Mouse (Mus musculus) liver, postnatal 0 days (tissue): ENCODE data around the gene Olfr1154. TPM values are rescaled to one million over a fixed set of nuclear protein-coding genes. Genes with fewer than 3 reads are reported as not detected.

Experiments
- ATAC-seq: fragments of 200-750 bp; cut with Nextera tagmentation; 2 replicates; pipeline ENCODE4 v1.8.0; 2017; ENCODE audit warnings: mild to moderate bottlenecking, moderate library complexity
- DNase-seq: peaks from one replicate; pipeline ENCODE4 v3.0.0-alpha.2; 2016
- H3K27ac ChIP-seq: fragments of 300-500 bp; sonication (generic); 2 replicates; pipeline ENCODE4 v1.5.1; 2014; ENCODE audit warnings: antibody characterized with exemption, moderate library complexity, mild to moderate bottlenecking, low read depth
- H3K27me3 ChIP-seq: fragments of 300-500 bp; sonication (generic); 2 replicates; pipeline ENCODE4 v1.6.1; 2014; ENCODE audit warnings: low read length, control low read depth, mixed read lengths; ENCODE audit not compliant: insufficient read depth
- H3K36me3 ChIP-seq: fragments of 300-500 bp; sonication (generic); replicated peaks from 2 replicates; pipeline ENCODE4 v1.6.1; 2014; ENCODE audit warnings: mild to moderate bottlenecking, control low read depth, low read length, moderate library complexity, mixed read lengths; ENCODE audit not compliant: insufficient read depth
- H3K4me1 ChIP-seq: fragments of 300-500 bp; sonication (generic); 2 replicates; pipeline ENCODE4 v1.6.1; 2014; ENCODE audit warnings: antibody characterized with exemption, mild to moderate bottlenecking, control low read depth; ENCODE audit not compliant: insufficient read depth
- H3K4me2 ChIP-seq: fragments of 300-500 bp; sonication (generic); 2 replicates; pipeline ENCODE4 v1.6.1; 2014; ENCODE audit warnings: low read depth, mild to moderate bottlenecking, low read length, moderate library complexity, mixed read lengths
- H3K4me3 ChIP-seq: fragments of 300-500 bp; sonication (generic); 2 replicates; pipeline ENCODE4 v1.5.1; 2014; ENCODE audit warnings: low read depth, low read length
- H3K9ac ChIP-seq: fragments of 300-500 bp; sonication (generic); replicated peaks from 2 replicates; pipeline ENCODE4 v1.6.1; 2014; ENCODE audit warnings: mild to moderate bottlenecking, moderate library complexity
- H3K9me3 ChIP-seq: fragments of 300-500 bp; sonication (generic); 2 replicates; pipeline ENCODE4 v1.6.1; 2016; ENCODE audit warnings: mild to moderate bottlenecking, control low read depth, low read length, mixed read lengths
- CTCF ChIP-seq: sonication (generic); IDR thresholded peaks from 2 replicates; pipeline ENCODE4 v1.5.1; 2016; ENCODE audit warnings: antibody characterized with exemption, low read depth
- EP300 ChIP-seq: IDR thresholded peaks from 2 replicates; pipeline ENCODE4 v1.6.1; 2016; ENCODE audit warnings: antibody characterized with exemption, low read depth, mild to moderate bottlenecking
- WGBS: fragments of 180-500 bp; shearing (Covaris S2); extraction: QIAGEN DNeasy Blood & Tissue Kit; methylation state at CpG from one replicate; pipeline ENCODE4 v1.1.7; 2014; ENCODE audit not compliant: insufficient replicate concordance; 5-methylcytosine and 5-hydroxymethylcytosine counted together
- polyA plus RNA-seq: library from polyadenylated mRNA; unstranded; fragments of >200 nt; fragmentation: Nextera tagmentation; extraction: Ambion mirVana; gene quantifications from 2 replicates; pipeline ENCODE4 v1.2.1, GENCODE M21; 2015

Gene Olfr1154
- polyA plus RNA-seq = not detected in 2 replicates

DNA sequence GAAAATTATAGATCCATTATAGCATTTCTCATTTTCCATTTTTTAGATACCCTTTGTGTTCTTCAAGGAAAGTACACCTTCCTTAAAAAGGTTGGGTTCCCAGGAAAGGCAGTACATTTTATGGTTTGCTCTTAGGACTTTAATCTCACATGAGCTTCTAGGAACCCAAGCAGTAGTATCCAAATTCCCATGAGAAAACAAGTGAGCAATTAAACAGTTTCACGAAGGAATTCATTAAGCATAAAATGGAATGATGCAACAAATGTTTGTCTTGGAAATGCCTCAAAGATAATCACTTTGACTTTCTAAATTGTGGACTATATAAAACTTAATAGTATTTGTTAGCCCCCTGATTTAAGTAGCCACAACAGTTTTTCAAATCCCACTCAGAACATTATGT lies at the start of gene Olfr1154:
Olfr1154 (minus strand) TSS at position 101 of the 400 bp plus-strand sequence.
- no peak within 1 kb of the TSS for H3K4me2 ChIP-seq
- H3K9me3 ChIP-seq = no peaks in the 10 kb centered on the region
- H3K27me3 ChIP-seq = no peaks in the 10 kb centered on the region
- DNase-seq (no peak), ATAC-seq (no peak)
- no peaks in the 10 kb centered on the region for H3K36me3 ChIP-seq
- no peak within 1 kb of the TSS for H3K27ac ChIP-seq
- H3K9ac ChIP-seq = no peak within 1 kb of the TSS
- no peak within 1 kb of the TSS for H3K4me3 ChIP-seq
- 77% methylated on average over 1 of the region's 1 CpGs for WGBS
- no peaks in the 10 kb centered on the region for H3K4me1 ChIP-seq
- TF ChIP-seq CTCF (no peak), EP300 (no peak)

DNA sequence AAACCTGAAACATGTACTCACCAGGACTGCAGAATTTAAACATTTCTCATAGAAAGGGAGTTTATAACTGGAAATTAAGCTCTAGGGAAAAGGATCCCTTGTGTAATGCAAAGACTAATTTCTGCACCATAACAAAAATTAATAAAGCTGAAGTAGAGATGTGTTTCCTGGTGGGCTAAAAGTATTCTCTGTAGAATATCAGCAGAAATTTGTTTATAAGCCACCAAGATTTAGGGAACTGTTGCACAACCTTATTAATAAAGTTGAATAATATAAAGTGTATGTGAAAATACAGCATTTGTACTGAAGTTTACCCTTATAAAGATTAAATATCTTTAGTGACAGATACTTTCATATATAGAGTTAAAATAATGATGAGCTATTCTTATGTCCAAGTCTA lies 48.0 kb upstream of the Olfr1154 start, which contains the start of gene Olfr1156:
Olfr1156 (minus strand) TSS at position 101 of the 400 bp plus-strand sequence.
- DNase-seq (no peak), ATAC-seq (no peak)
- H3K27me3 ChIP-seq = no peaks in the 10 kb centered on the region
- no peak within 1 kb of the TSS for H3K4me2 ChIP-seq
- H3K9me3 ChIP-seq = no peaks in the 10 kb centered on the region
- no peaks in the 10 kb centered on the region for H3K36me3 ChIP-seq
- H3K4me1 ChIP-seq = no peaks in the 10 kb centered on the region
- no peak for TF ChIP-seq EP300
- no peak for TF ChIP-seq CTCF
- H3K9ac ChIP-seq = no peak within 1 kb of the TSS
- no peak within 1 kb of the TSS for H3K27ac ChIP-seq
- no peak within 1 kb of the TSS for H3K4me3 ChIP-seq

DNA sequence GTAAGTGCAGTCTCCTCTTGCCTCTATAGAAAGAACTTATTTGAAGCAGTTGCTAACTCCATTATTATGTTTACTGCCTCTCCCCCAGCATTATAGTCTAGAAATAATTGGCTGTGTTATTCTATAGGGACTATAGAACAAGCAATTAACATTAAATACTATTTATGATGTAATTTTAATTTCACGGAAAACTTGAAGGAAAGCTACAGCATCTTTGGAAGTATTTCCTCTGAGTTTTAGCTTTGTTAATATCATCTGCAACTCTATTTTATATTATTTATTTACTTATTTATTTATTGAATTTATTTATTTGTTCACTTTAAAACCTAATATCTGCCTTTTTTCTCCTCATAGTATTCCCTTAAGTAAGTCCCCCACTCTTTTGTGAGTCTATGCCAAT lies 40.1 kb upstream of the Olfr1154 start, which contains the start of gene Olfr1155:
Olfr1155 (minus strand) TSS at position 101 of the 400 bp plus-strand sequence.
- ATAC-seq (no peak), DNase-seq (no peak)

DNA sequence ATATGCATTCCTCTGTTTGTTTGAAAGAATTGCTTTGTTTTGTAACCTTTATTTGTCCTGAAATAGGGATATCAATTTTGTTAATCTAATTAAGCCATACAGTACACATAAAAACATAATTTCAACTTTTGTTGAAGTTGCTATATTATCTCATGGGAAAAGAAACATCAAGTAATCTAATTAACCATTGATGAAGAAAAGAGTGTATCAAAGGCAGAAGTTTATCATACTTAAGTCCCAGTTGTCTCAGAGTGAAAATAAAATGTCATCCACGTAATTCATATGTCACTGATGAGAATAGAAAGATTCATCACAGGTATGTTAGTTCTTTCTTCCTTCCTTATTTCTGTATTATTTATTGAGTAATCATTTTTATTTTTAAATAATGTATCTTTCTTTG lies 10.3 kb downstream of the Olfr1154 start, which contains the start of gene Olfr1153:
Olfr1153 (plus strand) TSS at position 301 of the 400 bp plus-strand sequence.
- no peak within 1 kb of the TSS for H3K4me3 ChIP-seq
- TF ChIP-seq EP300 = no peak
- TF ChIP-seq CTCF = no peak
- DNase-seq = no peak
- no peak within 1 kb of the TSS for H3K27ac ChIP-seq
- 52% methylated on average over 1 of the region's 1 CpGs for WGBS
- no peak within 1 kb of the TSS for H3K9ac ChIP-seq
- H3K9me3 ChIP-seq = no peaks in the 10 kb centered on the region
- H3K4me2 ChIP-seq = no peak within 1 kb of the TSS
- no peaks in the 10 kb centered on the region for H3K36me3 ChIP-seq
- H3K27me3 ChIP-seq = no peaks in the 10 kb centered on the region
- no peak for ATAC-seq
- no peaks in the 10 kb centered on the region for H3K4me1 ChIP-seq

More for the DNA sequence above, 40.1 kb upstream of the Olfr1154 start, which contains the start of gene Olfr1155:
- Histone ChIP-seq H3K27ac (no peak within 1 kb of the TSS), H3K27me3 (no peaks in the 10 kb centered on the region), H3K9me3 (no peaks in the 10 kb centered on the region), H3K9ac (no peak within 1 kb of the TSS), H3K4me1 (no peaks in the 10 kb centered on the region), H3K36me3 (no peaks in the 10 kb centered on the region), H3K4me3 (no peak within 1 kb of the TSS), H3K4me2 (no peak within 1 kb of the TSS)
- TF ChIP-seq CTCF (no peak), EP300 (no peak)
- 84% methylated on average over 1 of the region's 1 CpGs for WGBS

DNA sequence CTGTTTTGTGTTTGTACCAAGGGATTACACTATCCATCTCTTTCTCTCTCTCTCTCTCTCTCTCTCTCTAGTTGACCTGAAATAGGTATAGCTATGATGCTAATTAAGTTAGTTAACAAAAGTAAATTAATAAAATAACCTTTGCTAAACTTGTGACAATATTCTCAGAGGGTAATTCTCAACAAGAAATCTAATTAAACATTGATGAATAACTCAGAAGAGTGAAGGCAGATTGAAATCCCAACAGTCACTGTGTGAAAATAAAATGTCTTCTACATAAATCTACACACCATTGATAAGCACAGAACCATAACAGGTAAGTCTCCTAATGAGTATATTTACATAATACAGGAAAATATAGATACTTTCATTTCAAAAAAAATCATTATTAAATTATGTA lies 38.8 kb downstream of the Olfr1154 start, which contains the start of gene Olfr1152:
Olfr1152 (plus strand) TSS at position 301 of the 400 bp plus-strand sequence.
- no peak within 1 kb of the TSS for H3K4me2 ChIP-seq
- no peaks in the 10 kb centered on the region for H3K9me3 ChIP-seq
- H3K27me3 ChIP-seq = no peaks in the 10 kb centered on the region
- no peaks in the 10 kb centered on the region for H3K4me1 ChIP-seq
- no peak within 1 kb of the TSS for H3K27ac ChIP-seq
- no peak for DNase-seq
- TF ChIP-seq CTCF = no peak
- no peak for TF ChIP-seq EP300
- no peaks in the 10 kb centered on the region for H3K36me3 ChIP-seq
- ATAC-seq = no peak
- H3K4me3 ChIP-seq = no peak within 1 kb of the TSS
- H3K9ac ChIP-seq = no peak within 1 kb of the TSS

DNA sequence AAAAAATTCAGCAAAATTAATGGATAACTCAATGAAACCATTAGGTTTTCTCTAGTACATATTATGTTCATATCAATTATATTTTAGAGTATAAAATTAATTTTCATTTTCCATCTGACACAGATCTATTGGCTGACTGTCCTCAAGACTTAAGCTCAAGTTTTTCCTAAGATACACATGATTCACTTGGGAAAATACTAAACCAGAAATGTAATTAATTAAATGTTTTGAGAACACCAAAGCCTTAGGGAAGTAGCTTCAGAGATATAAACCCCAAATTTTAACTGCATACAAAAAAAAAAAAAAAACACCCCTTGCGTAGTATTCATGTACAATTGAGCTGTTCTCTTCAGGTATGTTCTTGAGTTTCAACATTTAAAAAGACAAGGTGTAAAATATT lies 49.4 kb downstream of the Olfr1154 start, which contains the start of gene Olfr1151:
Olfr1151 (plus strand) TSS at position 301 of the 400 bp plus-strand sequence.
- Histone ChIP-seq H3K4me3 (no peak within 1 kb of the TSS), H3K36me3 (no peaks in the 10 kb centered on the region), H3K9me3 (no peaks in the 10 kb centered on the region), H3K4me2 (no peak within 1 kb of the TSS), H3K27ac (no peak within 1 kb of the TSS), H3K4me1 (no peaks in the 10 kb centered on the region), H3K9ac (no peak within 1 kb of the TSS), H3K27me3 (no peaks in the 10 kb centered on the region)
- DNase-seq (no peak), ATAC-seq (no peak)
- WGBS = 81% methylated on average over 1 of the region's 1 CpGs
- TF ChIP-seq EP300 (no peak), CTCF (no peak)

Other genes starting within 250 kb of the Olfr1154 start
- gene Olfr1134, start 246.7 kb downstream of the Olfr1154 start, polyA plus RNA-seq = not detected in 2 replicates
- gene Olfr1135, start 231.5 kb downstream of the Olfr1154 start, polyA plus RNA-seq = not detected in 2 replicates
- gene Olfr1136, start 211.2 kb downstream of the Olfr1154 start, polyA plus RNA-seq = not detected in 2 replicates
- gene Olfr1137, start 192.0 kb downstream of the Olfr1154 start, polyA plus RNA-seq = not detected in 2 replicates
- gene Olfr1138, start 165.2 kb downstream of the Olfr1154 start, polyA plus RNA-seq = not detected in 2 replicates
- not detected in 2 replicates for gene Olfr1140, start 161.4 kb downstream of the Olfr1154 start, polyA plus RNA-seq
- not detected in 2 replicates for gene Olfr1141, start 151.2 kb downstream of the Olfr1154 start, polyA plus RNA-seq
- not detected in 2 replicates for gene Olfr152, start 125.7 kb downstream of the Olfr1154 start, polyA plus RNA-seq
- gene Olfr1143, start 104.6 kb downstream of the Olfr1154 start, polyA plus RNA-seq = not detected in 2 replicates
- gene Olfr1145, start 95.3 kb downstream of the Olfr1154 start, polyA plus RNA-seq = not detected in 2 replicates
- gene Olfr1148, start 74.6 kb downstream of the Olfr1154 start, polyA plus RNA-seq = not detected in 2 replicates
- gene Olfr1150-ps1, start 61.2 kb downstream of the Olfr1154 start, polyA plus RNA-seq = not detected in 2 replicates
- not detected in 2 replicates for gene Olfr1151, start 49.3 kb downstream of the Olfr1154 start, polyA plus RNA-seq
- gene Olfr1152, start 38.7 kb downstream of the Olfr1154 start, polyA plus RNA-seq = not detected in 2 replicates
- not detected in 2 replicates for gene Olfr1153, start 10.2 kb downstream of the Olfr1154 start, polyA plus RNA-seq
- gene Olfr1155, start 40.0 kb upstream of the Olfr1154 start, polyA plus RNA-seq = not detected in 2 replicates
- gene Olfr1156, start 47.9 kb upstream of the Olfr1154 start, polyA plus RNA-seq = not detected in 2 replicates
- not detected in 2 replicates for gene Olfr1157, start 63.1 kb upstream of the Olfr1154 start, polyA plus RNA-seq
- gene Olfr74, start 69.5 kb upstream of the Olfr1154 start, polyA plus RNA-seq = not detected in 2 replicates
- gene Olfr1158, start 84.9 kb upstream of the Olfr1154 start, polyA plus RNA-seq = not detected in 2 replicates
- gene Olfr1160, start 103.1 kb upstream of the Olfr1154 start, polyA plus RNA-seq = not detected in 2 replicates
- not detected in 2 replicates for gene Olfr1161, start 117.6 kb upstream of the Olfr1154 start, polyA plus RNA-seq
- gene Olfr73, start 132.5 kb upstream of the Olfr1154 start, polyA plus RNA-seq = not detected in 2 replicates
- gene Olfr1162, start 146.0 kb upstream of the Olfr1154 start, polyA plus RNA-seq = not detected in 2 replicates
- not detected in 2 replicates for gene Olfr1163, start 166.7 kb upstream of the Olfr1154 start, polyA plus RNA-seq
- not detected in 2 replicates for gene Olfr1164, start 188.8 kb upstream of the Olfr1154 start, polyA plus RNA-seq
- gene Olfr1166, start 223.1 kb upstream of the Olfr1154 start, polyA plus RNA-seq = not detected in 2 replicates